Mouse (Mus musculus): ENCODE results near the gene Ing4. TPM values are rescaled to one million over a fixed set of nuclear protein-coding genes. Genes with fewer than 3 reads are reported as not detected.
"Not testable (repeated sequence)": the region's sequence is repeated elsewhere in the genome, so short reads cannot be mapped to it uniquely, and the experiment has no call there.

Gene Ing4
- polyA plus RNA-seq, 1 experiment, result 75.7 TPM

GRCm38 (mm10) chr6:125042081-125042480 lies 2.5 kb downstream of the Ing4 start:
- no peak for DNase-seq
- 0 out of 2 replicates have a peak, but pooled peaks cover 4% of the 10 kb centered on the region for H3K4me1 ChIP-seq (ENCODE audit: control insufficient read depth, insufficient read depth, low read length)
- H3K4me3 ChIP-seq (replicated peaks; ENCODE audit: insufficient read depth, low read depth, low read length), result no peak overlapping the region
- 94% methylated on average over 7 of the region's 7 CpGs for WGBS
- H3K27me3 ChIP-seq (ENCODE audit: control insufficient read depth, insufficient read depth, low read length), result no peaks in the 10 kb centered on the region
- H3K27ac ChIP-seq (ENCODE audit: insufficient read depth, low read length), result no peak overlapping the region
- no peak for TF ChIP-seq CTCF (IDR thresholded peaks at IDR 0.05; ENCODE audit: borderline replicate concordance, insufficient read depth, low read depth, low read length)
- TF ChIP-seq POLR2A (IDR thresholded peaks at IDR 0.05; ENCODE audit: borderline replicate concordance, insufficient read depth, low read length), result no peak

- Histone ChIP-seq H3K4me1 (ENCODE audit: control insufficient read depth, insufficient read depth, low read length) (0 out of 2 replicates have a peak, but pooled peaks cover 4% of the 10 kb centered on the region), H3K4me3 (replicated peaks; ENCODE audit: insufficient read depth, low read depth, low read length) (no peak overlapping the region), H3K27me3 (ENCODE audit: control insufficient read depth, insufficient read depth, low read length) (no peaks in the 10 kb centered on the region), H3K27ac (ENCODE audit: insufficient read depth, low read length) (no peak overlapping the region; the same call in 1 of the 2 replicates)
- TF ChIP-seq POLR2A (IDR thresholded peaks at IDR 0.05; ENCODE audit: borderline replicate concordance, insufficient read depth, low read length) (no peak), CTCF (IDR thresholded peaks at IDR 0.05; ENCODE audit: borderline replicate concordance, insufficient read depth, low read depth, low read length) (peak; percentile 93)
- 3% methylated on average over 5 of the region's 5 CpGs for WGBS
- DNase-seq, result peak; percentile 84 to 85
Measured at GRCm38 (mm10) chr6:125046691-125047090, 7.1 kb downstream of the Ing4 start.

GRCm38 (mm10) chr6:125049678-125050077 lies 10.1 kb downstream of the Ing4 start, which contains the start of gene Acrbp:
Gene Acrbp, plus strand, starts transcription at chr6:125049689.
- H3K4me3 ChIP-seq (replicated peaks; ENCODE audit: insufficient read depth, low read depth, low read length), result no peak within 1 kb of the TSS
- 0 out of 2 replicates have a peak, but pooled peaks cover 4% of the 10 kb centered on the region for H3K4me1 ChIP-seq (ENCODE audit: control insufficient read depth, insufficient read depth, low read length)
- H3K27ac ChIP-seq (ENCODE audit: insufficient read depth, low read length), result no peak within 1 kb of the TSS
- H3K27me3 ChIP-seq (ENCODE audit: control insufficient read depth, insufficient read depth, low read length), result no peaks in the 10 kb centered on the region
- no peak for DNase-seq
- WGBS, result 51% methylated on average over 20 of the region's 20 CpGs
- no peak for TF ChIP-seq CTCF (IDR thresholded peaks at IDR 0.05; ENCODE audit: borderline replicate concordance, insufficient read depth, low read depth, low read length)
- no peak for TF ChIP-seq POLR2A (IDR thresholded peaks at IDR 0.05; ENCODE audit: borderline replicate concordance, insufficient read depth, low read length)

- no peaks in the 10 kb centered on the region for H3K27me3 ChIP-seq (ENCODE audit: control insufficient read depth, insufficient read depth, low read length)
- no peak overlapping the region for H3K27ac ChIP-seq (ENCODE audit: insufficient read depth, low read length)
- no peak overlapping the region for H3K4me3 ChIP-seq (replicated peaks; ENCODE audit: insufficient read depth, low read depth, low read length)
- TF ChIP-seq POLR2A (IDR thresholded peaks at IDR 0.05; ENCODE audit: borderline replicate concordance, insufficient read depth, low read length), result no peak
- peak; percentile 37; the same call in 1 of the 2 replicates for TF ChIP-seq CTCF (IDR thresholded peaks at IDR 0.05; ENCODE audit: borderline replicate concordance, insufficient read depth, low read depth, low read length)
- 60% methylated on average over 5 of the region's 5 CpGs for WGBS
- H3K4me1 ChIP-seq (ENCODE audit: control insufficient read depth, insufficient read depth, low read length), result 0 out of 2 replicates have a peak, but pooled peaks cover 4% of the 10 kb centered on the region
- peak in 1 of 2 experiments; percentile 18 for DNase-seq
Measured at GRCm38 (mm10) chr6:125051237-125051636, 11.7 kb downstream of the Ing4 start.

GRCm38 (mm10) chr6:125061493-125061892 lies 21.9 kb downstream of the Ing4 start:
- 52% methylated on average over 6 of the region's 6 CpGs for WGBS
- peaks cover 7% of the 10 kb centered on the region; the same call in 1 of the 2 replicates for H3K4me1 ChIP-seq (ENCODE audit: control insufficient read depth, insufficient read depth, low read length)
- no peak for TF ChIP-seq POLR2A (IDR thresholded peaks at IDR 0.05; ENCODE audit: borderline replicate concordance, insufficient read depth, low read length)
- TF ChIP-seq CTCF (IDR thresholded peaks at IDR 0.05; ENCODE audit: borderline replicate concordance, insufficient read depth, low read depth, low read length), result no peak
- DNase-seq, result no peak
- no peaks in the 10 kb centered on the region for H3K27me3 ChIP-seq (ENCODE audit: control insufficient read depth, insufficient read depth, low read length)
- H3K4me3 ChIP-seq (replicated peaks; ENCODE audit: insufficient read depth, low read depth, low read length), result no peak overlapping the region
- H3K27ac ChIP-seq (ENCODE audit: insufficient read depth, low read length), result no peak overlapping the region

- 31% methylated on average over 5 of the region's 5 CpGs for WGBS
- TF ChIP-seq POLR2A (IDR thresholded peaks at IDR 0.05; ENCODE audit: borderline replicate concordance, insufficient read depth, low read length) (no peak), CTCF (IDR thresholded peaks at IDR 0.05; ENCODE audit: borderline replicate concordance, insufficient read depth, low read depth, low read length) (no peak)
- Histone ChIP-seq H3K27ac (ENCODE audit: insufficient read depth, low read length) (no peak overlapping the region), H3K4me1 (ENCODE audit: control insufficient read depth, insufficient read depth, low read length) (peaks cover 7% of the 10 kb centered on the region; the same call in 1 of the 2 replicates), H3K4me3 (replicated peaks; ENCODE audit: insufficient read depth, low read depth, low read length) (no peak overlapping the region), H3K27me3 (ENCODE audit: control insufficient read depth, insufficient read depth, low read length) (no peaks in the 10 kb centered on the region)
- no peak for DNase-seq
Measured at GRCm38 (mm10) chr6:125062511-125062910, 23.0 kb downstream of the Ing4 start.

- no peaks in the 10 kb centered on the region for H3K27me3 ChIP-seq (ENCODE audit: control insufficient read depth, insufficient read depth, low read length)
- no peak for TF ChIP-seq POLR2A (IDR thresholded peaks at IDR 0.05; ENCODE audit: borderline replicate concordance, insufficient read depth, low read length)
- no peak for TF ChIP-seq CTCF (IDR thresholded peaks at IDR 0.05; ENCODE audit: borderline replicate concordance, insufficient read depth, low read depth, low read length)
- 79% methylated on average over 6 of the region's 6 CpGs for WGBS
- H3K4me1 ChIP-seq (ENCODE audit: control insufficient read depth, insufficient read depth, low read length), result peaks cover 1% of the 10 kb centered on the region; the same call in 1 of the 2 replicates
- no peak overlapping the region for H3K27ac ChIP-seq (ENCODE audit: insufficient read depth, low read length)
- DNase-seq, result no peak
- no peak overlapping the region for H3K4me3 ChIP-seq (replicated peaks; ENCODE audit: insufficient read depth, low read depth, low read length)
Measured at GRCm38 (mm10) chr6:125063906-125064305, 24.3 kb downstream of the Ing4 start.

- H3K4me1 ChIP-seq (ENCODE audit: control insufficient read depth, insufficient read depth, low read length); DNase-seq; H3K4me3 ChIP-seq (replicated peaks; ENCODE audit: insufficient read depth, low read depth, low read length); H3K27me3 ChIP-seq (ENCODE audit: control insufficient read depth, insufficient read depth, low read length); H3K27ac ChIP-seq (ENCODE audit: insufficient read depth, low read length): not testable (repeated sequence)
- no CpG with 5 or more reads among the region's 1 CpGs for WGBS
Measured at GRCm38 (mm10) chr6:125065223-125065622, 25.7 kb downstream of the Ing4 start.

All from cerebellum, adult 2 months (tissue).